Mouse (Mus musculus) adrenal gland, adult 18-20 months (tissue): ENCODE data around the gene Vmn1r160. TPM values are rescaled to one million over a fixed set of nuclear protein-coding genes. Genes with fewer than 3 reads are reported as not detected.
"Not testable (repeated sequence)": the region's sequence is repeated elsewhere in the genome, so short reads cannot be mapped to it uniquely, and the experiment has no call there.

Source experiments
- DNase-seq, 2 experiments: peaks; one replicate each; pipeline ENCODE4 v3.0.0; 2021 to 2022; ENCODE audit warnings: low spot score in 2 of 2
- long read RNA-seq, 2 experiments: library from polyadenylated mRNA; stranded (forward); transcript quantifications; one replicate each; pipeline ENCODE4 v2.0.0; 2021
- total RNA-seq, 2 experiments: library from RNA; stranded (reverse); gene quantifications; 1 replicate in 1 of 2; 2 replicates in 1 of 2; pipeline ENCODE4 v1.2.3; 2021

Vmn1r160 gene
- total RNA-seq: not detected
- long read RNA-seq, experiment 1: 0 reads
- long read RNA-seq, experiment 2: 0 reads

DNA sequence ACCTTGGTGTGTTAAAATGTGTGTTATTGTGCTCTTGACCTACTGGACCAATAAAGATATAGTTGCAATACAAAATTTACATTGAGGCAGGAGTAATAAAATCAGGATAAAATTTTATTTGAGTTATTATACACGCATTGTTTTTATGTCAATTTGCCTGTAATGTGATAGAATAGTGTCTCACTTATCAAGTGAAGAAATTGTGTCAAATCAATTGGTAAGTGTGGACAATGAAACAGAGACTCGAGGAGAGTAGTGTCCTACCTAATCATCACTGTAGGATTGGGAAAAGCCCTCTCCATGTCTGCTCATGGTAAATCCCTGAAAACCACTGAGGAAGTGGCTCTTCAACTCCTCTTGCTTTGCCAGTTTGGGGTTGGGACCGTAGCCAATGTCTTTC, at the start of gene Vmn1r160:
TSS of gene Vmn1r160 (plus strand) at position 301 of the 400 bp plus-strand sequence.
- not testable (repeated sequence) for DNase-seq

DNA sequence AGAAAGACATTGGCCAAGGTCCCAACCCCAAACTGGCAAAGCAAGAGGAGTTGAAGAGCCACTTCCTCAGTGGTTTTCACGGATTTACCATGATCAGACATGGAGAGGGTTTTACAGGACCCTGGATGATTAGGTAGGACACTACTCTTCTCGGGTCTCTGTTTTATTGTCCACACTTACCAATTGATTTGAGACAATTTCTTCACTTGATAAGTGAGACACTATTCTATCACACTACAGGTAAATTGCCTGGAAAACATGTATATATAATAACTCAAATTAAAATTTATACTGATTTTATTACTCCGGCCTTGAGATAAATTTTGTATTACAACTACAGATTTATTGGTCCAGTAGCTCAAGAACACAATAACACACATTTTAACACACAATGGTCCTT, 27.5 kb upstream of the Vmn1r160 start, which contains the start of gene Vmn1r159:
TSS of gene Vmn1r159 (minus strand) at position 101 of the 400 bp plus-strand sequence.
- not testable (repeated sequence) for DNase-seq

Other genes with a start within 250 kb of the Vmn1r160 start
- not detected for gene Vmn1r155, start 213.2 kb upstream of the Vmn1r160 start, total RNA-seq
- gene Gm8693, start 178.9 kb upstream of the Vmn1r160 start, total RNA-seq: not detected
- not detected for gene Gm4567, start 151.5 kb upstream of the Vmn1r160 start, total RNA-seq
- gene Vmn1r157, start 109.5 kb upstream of the Vmn1r160 start, total RNA-seq: not detected
- gene Vmn1r158, start 80.4 kb upstream of the Vmn1r160 start, total RNA-seq: not detected
- gene Vmn1r159, start 27.6 kb upstream of the Vmn1r160 start, total RNA-seq: not detected
- not detected for gene Gm4214, start 113.4 kb downstream of the Vmn1r160 start, total RNA-seq
- not detected for gene Gm4216, start 148.7 kb downstream of the Vmn1r160 start, total RNA-seq
- gene Vmn1r163, start 184.3 kb downstream of the Vmn1r160 start, total RNA-seq: not detected
- gene Gm8720, start 196.2 kb downstream of the Vmn1r160 start, total RNA-seq: not detected